Comparison of ENCODE assay signal across 16 mouse cellular contexts in the genomic region with DNA sequence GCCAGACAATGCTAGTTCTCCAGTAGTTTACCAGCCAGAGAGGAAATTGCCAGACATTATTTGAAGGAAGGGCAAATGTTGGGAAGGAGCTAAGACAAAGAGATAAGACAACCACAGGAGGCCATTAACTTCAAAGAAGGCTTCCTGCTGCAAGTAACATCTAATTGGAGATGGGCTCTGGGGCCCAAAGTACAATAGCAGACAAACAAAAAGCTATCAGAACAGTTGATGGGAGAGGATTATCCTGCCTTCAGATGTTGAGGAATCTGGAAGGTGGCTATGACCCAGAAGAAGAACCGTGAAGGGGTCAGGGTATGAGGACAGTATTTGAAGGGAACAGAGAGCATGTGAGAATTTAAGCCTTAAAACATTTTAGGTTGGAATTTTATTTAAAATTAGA.
"Had no signal": no experiment of that assay in that cellular context is flagged by ENCODE, and none has a peak within 500 bp of the region (broad histone marks: within the 10 kb centered on the region; RNA-seq: fewer than 3 reads in every experiment).

No protein-coding gene starts in this region.

- H3K9me3 ChIP-seq: lung, embryonic 15.5 days; megakaryocyte, embryonic 14.5 days; midbrain, embryonic 13.5 days; midbrain, embryonic 15.5 days; neural tube, embryonic 12.5 days had no signal

- DNase-seq: liver, postnatal 0 days; lung, adult 2 months; lung, postnatal 14 days; lung, postnatal 36 days; right cerebral cortex, postnatal 25 days; right cerebral cortex, postnatal 4 days; spleen, adult 18-20 months; thymus, adult 18-20 months; thymus, postnatal 14 days; thymus, postnatal 36 days had no signal

- H3K36me3 ChIP-seq: lung, embryonic 15.5 days; midbrain, embryonic 13.5 days; midbrain, embryonic 15.5 days; neural tube, embryonic 12.5 days had no signal

- H3K4me3 ChIP-seq: lung, embryonic 15.5 days; megakaryocyte, embryonic 14.5 days; midbrain, embryonic 13.5 days; midbrain, embryonic 15.5 days; neural tube, embryonic 12.5 days had no signal

- H3K4me1 ChIP-seq: lung, embryonic 15.5 days; midbrain, embryonic 13.5 days; midbrain, embryonic 15.5 days; neural tube, embryonic 12.5 days had no signal

- H3K27ac ChIP-seq: lung, embryonic 15.5 days; macrophage; midbrain, embryonic 13.5 days; midbrain, embryonic 15.5 days; neural tube, embryonic 12.5 days had no signal

- H3K9ac ChIP-seq: liver, postnatal 0 days; lung, embryonic 15.5 days; midbrain, embryonic 13.5 days; midbrain, embryonic 15.5 days; neural tube, embryonic 12.5 days had no signal
